Mouse (Mus musculus) liver, embryonic 11.5 days (tissue): ENCODE measurements at regions not wholly inside any gene's neighbourhood (a gene's known extent, or its start where the extent isn't known, plus 50 kb on each side); places are given as distances from the start of the nearest gene placed in this dataset.

ENCODE experiments used
- ATAC-seq: fragments of 200-750 bp; cut with Nextera tagmentation; replicated peaks from 2 replicates; pipeline ENCODE4 v1.8.0; 2017; ENCODE audit warnings: moderate number of reproducible peaks, mild to moderate bottlenecking, moderate TSS enrichment, moderate library complexity; ENCODE audit not compliant: low FRiP score
- DNase-seq: peaks from one replicate; pipeline ENCODE4 v3.0.0-alpha.2; 2017; ENCODE audit warnings: low spot score
- H3K27ac ChIP-seq: fragments of 300-500 bp; sonication (generic); 2 replicates; pipeline ENCODE4 v1.5.1; 2014; ENCODE audit warnings: mild to moderate bottlenecking, low read depth, low read length, control low read depth
- H3K27me3 ChIP-seq: fragments of 300-500 bp; sonication (generic); replicated peaks from 2 replicates; pipeline ENCODE4 v1.6.1; 2014; ENCODE audit warnings: low read length, mixed read lengths; ENCODE audit not compliant: control insufficient read depth, insufficient read depth
- H3K36me3 ChIP-seq: fragments of 300-500 bp; sonication (generic); 2 replicates; pipeline ENCODE4 v1.6.1; 2014; ENCODE audit warnings: mild to moderate bottlenecking, low read length, moderate library complexity, mixed read lengths; ENCODE audit not compliant: control insufficient read depth, insufficient read depth
- H3K4me1 ChIP-seq: fragments of 300-500 bp; sonication (generic); replicated peaks from 2 replicates; pipeline ENCODE4 v1.6.1; 2014; ENCODE audit warnings: low read length, mixed read lengths; ENCODE audit not compliant: control insufficient read depth, insufficient read depth
- H3K4me2 ChIP-seq: fragments of 300-500 bp; sonication (generic); 2 replicates; pipeline ENCODE4 v1.6.1; 2014; ENCODE audit warnings: mild to moderate bottlenecking, control low read depth, moderate library complexity
- H3K4me3 ChIP-seq: fragments of 300-500 bp; sonication (generic); 2 replicates; pipeline ENCODE4 v1.5.1; 2014; ENCODE audit warnings: low read depth, low read length, control low read depth
- H3K9ac ChIP-seq: fragments of 300-500 bp; sonication (generic); 2 replicates; pipeline ENCODE4 v1.6.1; 2014; ENCODE audit warnings: low read depth, low read length, control low read depth
- H3K9me3 ChIP-seq: fragments of 300-500 bp; sonication (generic); 2 replicates; pipeline ENCODE4 v1.6.1; 2016; ENCODE audit warnings: low read length, inconsistent platforms, mixed read lengths; ENCODE audit not compliant: control insufficient read depth
- WGBS: fragments of 180-500 bp; shearing (Covaris S2); extraction: QIAGEN DNeasy Blood & Tissue Kit; methylation state at CpG from one replicate; pipeline ENCODE4 v1.1.7; 2014; 5-methylcytosine and 5-hydroxymethylcytosine counted together

DNA sequence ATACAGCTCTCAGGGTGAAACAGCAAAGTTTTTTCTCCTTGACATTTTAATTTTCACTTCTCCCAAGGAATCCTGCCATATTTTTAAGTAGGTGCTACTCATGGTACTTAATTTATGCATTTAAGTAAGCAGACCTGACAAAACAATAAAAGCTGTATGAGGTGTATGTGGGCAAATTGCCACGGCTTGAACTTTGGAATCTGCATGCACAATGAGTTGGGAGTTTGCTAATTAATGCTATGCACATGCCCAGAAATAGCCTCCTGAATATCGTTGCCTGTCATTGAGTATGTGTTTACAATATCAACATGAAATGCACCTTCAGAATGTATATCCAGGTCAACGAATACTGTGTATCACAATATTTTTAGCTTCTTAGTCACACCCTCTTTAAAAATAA, 498.9 kb downstream of the Olfm4 start:
- no peaks in the 10 kb centered on the region for H3K4me1 ChIP-seq
- no peaks in the 10 kb centered on the region for H3K9me3 ChIP-seq
- H3K4me2 ChIP-seq, result no peak overlapping the region
- ATAC-seq, result no peak
- H3K36me3 ChIP-seq, result no peaks in the 10 kb centered on the region
- no peak for DNase-seq
- no peak overlapping the region for H3K27ac ChIP-seq
- no peak overlapping the region for H3K9ac ChIP-seq
- H3K27me3 ChIP-seq, result no peaks in the 10 kb centered on the region
- 80% methylated on average over 3 of the region's 3 CpGs for WGBS
- H3K4me3 ChIP-seq, result no peak overlapping the region

DNA sequence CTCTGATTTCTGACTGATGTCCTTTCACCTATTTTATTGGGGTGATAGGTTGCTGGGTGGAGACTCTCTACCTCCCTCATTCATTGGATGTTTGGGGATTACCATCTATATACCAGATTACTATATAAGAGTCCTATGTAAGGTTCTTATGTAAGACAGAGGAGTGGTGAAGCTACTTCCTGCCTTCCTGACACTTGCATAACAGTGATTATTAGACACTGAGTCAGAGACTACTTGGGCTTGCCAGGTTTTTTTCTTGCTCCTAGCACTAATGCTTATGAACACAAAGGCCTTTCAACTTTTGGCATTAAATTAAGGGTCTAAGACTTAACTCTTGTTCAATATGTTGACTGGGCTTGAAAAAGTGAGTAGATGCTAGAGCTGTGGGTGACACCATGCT, 500.4 kb downstream of the Olfm4 start:
- no peaks in the 10 kb centered on the region for H3K4me1 ChIP-seq
- no peak overlapping the region for H3K4me2 ChIP-seq
- no peak overlapping the region for H3K27ac ChIP-seq
- no peaks in the 10 kb centered on the region for H3K9me3 ChIP-seq
- no peaks in the 10 kb centered on the region for H3K36me3 ChIP-seq
- H3K9ac ChIP-seq, result no peak overlapping the region
- H3K27me3 ChIP-seq, result no peaks in the 10 kb centered on the region
- ATAC-seq (no peak), DNase-seq (no peak)
- H3K4me3 ChIP-seq, result no peak overlapping the region

DNA sequence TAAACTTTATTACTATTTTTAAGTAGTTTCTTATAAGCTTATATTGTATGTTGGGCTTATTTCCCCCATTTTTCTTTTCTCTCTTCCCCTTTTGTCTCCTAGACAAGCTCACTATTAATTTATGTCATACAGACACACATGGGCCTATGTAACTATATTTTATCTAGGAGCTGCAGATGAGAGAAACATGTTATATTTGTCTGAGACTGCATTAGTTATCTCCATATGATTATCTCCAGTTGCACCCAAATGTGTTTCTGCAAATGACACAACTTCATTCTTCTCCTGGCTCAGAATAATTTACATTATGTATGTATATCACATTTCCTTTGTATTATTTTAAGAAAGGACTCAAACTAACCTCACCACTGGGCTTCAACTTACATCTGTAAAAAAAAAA, 501.3 kb downstream of the Olfm4 start:
- no peak overlapping the region for H3K9ac ChIP-seq
- H3K36me3 ChIP-seq, result no peaks in the 10 kb centered on the region
- no peak overlapping the region for H3K27ac ChIP-seq
- ATAC-seq (no peak), DNase-seq (no peak)
- H3K4me2 ChIP-seq, result no peak overlapping the region
- H3K27me3 ChIP-seq, result no peaks in the 10 kb centered on the region
- H3K9me3 ChIP-seq, result no peaks in the 10 kb centered on the region
- no peaks in the 10 kb centered on the region for H3K4me1 ChIP-seq
- H3K4me3 ChIP-seq, result no peak overlapping the region

DNA sequence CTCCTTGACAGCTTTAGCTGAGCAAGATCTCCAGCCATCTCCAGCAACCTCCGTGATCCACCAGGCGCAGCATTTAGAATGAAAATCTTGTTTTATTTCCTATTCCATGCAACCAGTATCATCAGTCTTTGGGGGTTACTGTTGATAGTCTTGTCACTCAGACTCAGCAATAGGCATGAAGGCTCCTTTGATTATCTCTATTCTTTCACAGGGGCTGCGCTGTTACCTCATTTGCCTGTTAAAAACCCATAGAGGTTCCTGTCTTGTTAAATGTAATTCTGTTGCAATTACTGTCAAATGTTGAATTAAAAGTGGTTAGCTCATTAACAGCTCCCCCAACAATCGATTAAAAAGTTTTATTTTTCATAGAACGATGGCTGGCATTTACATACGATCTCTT, 502.7 kb downstream of the Olfm4 start:
- H3K9me3 ChIP-seq, result no peaks in the 10 kb centered on the region
- 80% methylated on average over 6 of the region's 6 CpGs for WGBS
- no peak overlapping the region for H3K9ac ChIP-seq
- H3K36me3 ChIP-seq, result no peaks in the 10 kb centered on the region
- H3K27ac ChIP-seq, result no peak overlapping the region
- no peaks in the 10 kb centered on the region for H3K4me1 ChIP-seq
- H3K4me3 ChIP-seq, result no peak overlapping the region
- DNase-seq (no peak), ATAC-seq (no peak)
- no peaks in the 10 kb centered on the region for H3K27me3 ChIP-seq
- no peak overlapping the region for H3K4me2 ChIP-seq

DNA sequence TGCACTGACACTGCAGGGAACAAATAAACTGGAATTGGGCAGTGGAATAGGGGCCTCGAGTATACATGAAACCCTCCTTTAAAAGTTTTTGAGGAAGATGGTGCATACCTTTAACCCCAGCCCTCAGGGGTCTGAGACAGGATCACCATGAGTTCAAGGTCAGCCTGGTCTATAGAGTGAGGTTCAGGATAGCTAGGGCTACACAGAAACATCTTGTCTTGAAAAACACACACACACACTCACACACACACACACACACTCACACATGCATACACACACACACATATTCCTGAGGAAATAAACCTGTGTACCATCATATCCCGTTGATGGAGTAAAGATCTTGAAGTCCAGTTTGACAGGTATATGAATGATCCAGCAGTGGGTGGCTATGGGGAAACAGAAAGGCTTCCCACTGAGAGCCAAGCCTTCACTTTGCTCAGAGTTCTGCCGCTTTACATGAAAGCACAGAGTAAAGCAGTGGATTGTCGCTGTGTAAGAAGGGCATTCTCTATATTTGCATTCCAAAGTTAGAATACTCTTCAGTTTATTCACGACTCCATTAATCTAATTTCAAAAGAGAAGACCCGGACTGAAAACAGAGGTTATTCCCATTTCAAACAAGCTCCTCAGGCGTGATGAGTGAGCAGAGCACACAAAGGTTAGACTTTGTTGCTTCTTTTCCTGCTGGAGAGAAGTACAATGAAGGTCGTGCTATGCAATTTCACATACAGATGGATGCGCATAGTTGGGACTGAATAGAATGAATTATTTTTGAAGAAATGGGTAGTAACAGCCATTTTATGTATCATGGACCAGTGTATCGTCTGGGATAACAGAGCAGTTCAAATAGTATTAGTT, 508.4 kb downstream of the Olfm4 start:
- DNase-seq (no peak), ATAC-seq (no peak)
- 80% methylated on average over 10 of the region's 10 CpGs for WGBS

DNA sequence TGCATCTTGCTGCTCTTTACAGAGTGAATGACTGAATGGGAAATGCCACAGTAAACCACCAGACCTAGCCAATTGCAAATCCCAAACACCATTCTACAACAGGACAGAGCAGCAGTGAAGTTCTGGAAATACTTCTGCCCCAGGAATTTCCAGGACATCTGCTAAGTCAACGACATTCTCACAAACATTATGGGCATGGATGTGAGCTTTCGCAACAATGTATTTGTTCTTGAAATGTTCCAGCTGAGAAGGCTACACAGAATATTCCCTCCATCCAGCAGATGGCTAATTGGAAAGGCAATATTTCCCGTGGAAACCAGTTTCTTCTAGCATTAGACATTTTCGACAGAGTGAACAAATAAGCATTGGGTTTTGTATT, 509.0 kb downstream of the Olfm4 start:
- Histone ChIP-seq H3K4me1 (no peaks in the 10 kb centered on the region), H3K27ac (no peak overlapping the region), H3K27me3 (no peaks in the 10 kb centered on the region), H3K4me3 (no peak overlapping the region), H3K36me3 (no peaks in the 10 kb centered on the region), H3K4me2 (no peak overlapping the region), H3K9ac (no peak overlapping the region), H3K9me3 (no peaks in the 10 kb centered on the region)
- ATAC-seq (no peak), DNase-seq (no peak)
- 78% methylated on average over 4 of the region's 4 CpGs for WGBS

More for the DNA sequence above, 508.4 kb downstream of the Olfm4 start:
- Histone ChIP-seq H3K4me2 (no peak overlapping the region), H3K27me3 (no peaks in the 10 kb centered on the region), H3K4me3 (no peak overlapping the region), H3K27ac (no peak overlapping the region), H3K36me3 (no peaks in the 10 kb centered on the region), H3K9me3 (no peaks in the 10 kb centered on the region), H3K9ac (no peak overlapping the region), H3K4me1 (no peaks in the 10 kb centered on the region)

DNA sequence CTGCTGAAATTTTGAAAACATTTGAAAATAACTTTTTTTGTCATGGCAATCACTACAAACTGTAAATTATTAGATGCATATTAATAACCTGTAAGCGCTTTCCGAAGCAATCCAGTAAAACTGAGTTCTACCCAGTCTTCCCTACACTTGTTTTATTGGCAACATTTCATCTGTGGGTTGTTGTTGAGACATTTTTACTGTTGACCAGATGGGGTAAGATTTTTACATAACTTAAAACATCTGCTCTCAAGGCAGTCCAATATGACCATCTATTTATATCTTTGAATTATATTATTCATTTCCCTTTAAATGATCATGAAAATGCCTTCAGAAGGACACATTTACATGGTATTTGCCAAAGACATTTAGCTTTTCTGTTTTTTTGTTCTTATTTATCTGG, 520.5 kb downstream of the Olfm4 start:
- no peak overlapping the region for H3K9ac ChIP-seq
- no peak for ATAC-seq
- no peak overlapping the region for H3K4me3 ChIP-seq
- H3K27me3 ChIP-seq, result no peaks in the 10 kb centered on the region
- no peaks in the 10 kb centered on the region for H3K9me3 ChIP-seq
- H3K36me3 ChIP-seq, result no peaks in the 10 kb centered on the region
- no peak overlapping the region for H3K27ac ChIP-seq
- no peak for DNase-seq
- no peak overlapping the region for H3K4me2 ChIP-seq
- 98% methylated on average over 2 of the region's 2 CpGs for WGBS
- no peaks in the 10 kb centered on the region for H3K4me1 ChIP-seq

DNA sequence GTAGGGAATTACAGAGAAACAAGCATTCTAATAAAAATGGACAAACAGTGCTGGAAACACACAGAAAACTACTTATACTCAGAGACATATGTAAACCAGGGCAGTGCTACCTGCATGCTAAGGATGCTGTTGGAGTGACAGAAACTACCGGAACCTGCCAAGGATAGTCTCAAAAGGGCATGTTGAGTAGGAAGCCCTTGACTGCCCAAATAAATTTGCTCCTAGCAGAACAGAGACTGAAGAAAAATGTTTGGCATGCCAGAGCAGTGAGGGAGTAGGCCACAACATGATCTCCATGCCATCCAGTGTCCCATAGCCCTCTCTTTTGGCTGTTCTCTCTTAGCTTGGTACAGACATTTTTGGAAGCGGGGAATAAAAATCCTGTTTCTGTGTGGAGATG, 532.7 kb downstream of the Olfm4 start:
- DNase-seq, result no peak
- ATAC-seq, result no peak
- Histone ChIP-seq H3K4me2 (no peak overlapping the region), H3K4me1 (no peaks in the 10 kb centered on the region), H3K9ac (no peak overlapping the region), H3K9me3 (no peaks in the 10 kb centered on the region), H3K36me3 (no peaks in the 10 kb centered on the region), H3K4me3 (no peak overlapping the region), H3K27me3 (no peaks in the 10 kb centered on the region), H3K27ac (no peak overlapping the region)
- 94% methylated on average over 2 of the region's 2 CpGs for WGBS

DNA sequence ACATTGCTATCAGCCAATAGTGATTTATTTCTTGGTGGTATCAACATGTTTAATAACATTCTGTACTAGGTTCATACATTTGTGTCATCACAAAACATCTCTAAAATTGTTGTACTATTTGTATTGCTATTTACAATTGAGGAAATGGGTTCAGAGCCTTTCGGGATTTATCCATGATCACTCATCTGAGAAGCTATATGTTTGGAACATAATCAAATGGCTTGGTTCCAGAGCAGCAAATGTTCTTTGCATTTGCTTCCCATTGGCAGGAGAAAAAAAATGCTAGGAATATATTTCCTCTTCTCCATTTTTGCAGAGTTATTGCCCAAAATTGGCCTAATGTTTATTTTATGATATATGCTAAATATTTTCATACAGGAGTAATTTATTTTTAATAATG, 537.3 kb downstream of the Olfm4 start:
- no peaks in the 10 kb centered on the region for H3K4me1 ChIP-seq
- H3K27me3 ChIP-seq, result no peaks in the 10 kb centered on the region
- H3K27ac ChIP-seq, result no peak overlapping the region
- 68% methylated on average over 1 of the region's 1 CpGs for WGBS
- ATAC-seq (no peak), DNase-seq (no peak)
- no peak overlapping the region for H3K4me3 ChIP-seq
- no peak overlapping the region for H3K4me2 ChIP-seq
- no peak overlapping the region for H3K9ac ChIP-seq
- H3K36me3 ChIP-seq, result no peaks in the 10 kb centered on the region
- H3K9me3 ChIP-seq, result no peaks in the 10 kb centered on the region
